Mouse (Mus musculus) MEL (cell line): ENCODE data around the gene Afap1l2.

Experiments used
- BHLHE40 ChIP-seq: IDR thresholded peaks from 2 replicates; pipeline ENCODE4 v1.6.1; 2012; ENCODE audit warnings: low read depth, mild to moderate bottlenecking, inconsistent platforms, low read length, improper control_type of control experiment, borderline replicate concordance
- CHD1 ChIP-seq: IDR thresholded peaks from 2 replicates; pipeline ENCODE4 v1.6.1; 2012; ENCODE audit warnings: low read depth, mild to moderate bottlenecking, inconsistent platforms, low read length, improper control_type of control experiment
- CTCF ChIP-seq, 3 experiments: IDR thresholded peaks in 2 of 3; conservative IDR thresholded peaks in 1 of 3; 2 replicates each; pipeline ENCODE4 v1.5.1; 2011 to 2012; ENCODE audit warnings: low read length in 3 of 3, low read depth in 2 of 3, mild to moderate bottlenecking in 2 of 3, improper control_type of control experiment in 1 of 3, inconsistent platforms in 1 of 3, mixed read lengths in 1 of 3, moderate library complexity in 1 of 3; ENCODE audit not compliant: control insufficient read depth in 1 of 3, insufficient read depth in 1 of 3, poor library complexity in 1 of 3, severe bottlenecking in 1 of 3
- EP300 ChIP-seq, 2 experiments: IDR thresholded peaks; 2 replicates each; pipeline ENCODE4 v1.6.1; 2011; ENCODE audit warnings: improper control_type of control experiment in 2 of 2, low read length in 2 of 2, low read depth in 1 of 2, mild to moderate bottlenecking in 1 of 2
- ETS1 ChIP-seq: IDR thresholded peaks from 2 replicates; pipeline ENCODE4 v1.6.1; 2012; ENCODE audit warnings: low read depth, mild to moderate bottlenecking, inconsistent platforms, low read length, improper control_type of control experiment, moderate library complexity
- GATA1 ChIP-seq: IDR thresholded peaks from 2 replicates; pipeline ENCODE4 v1.6.1; 2011; ENCODE audit warnings: low read depth, low read length, improper control_type of control experiment
- MAZ ChIP-seq: IDR thresholded peaks from 2 replicates; pipeline ENCODE4 v1.6.1; 2012; ENCODE audit warnings: low read depth, mild to moderate bottlenecking, inconsistent platforms, low read length, improper control_type of control experiment
- POLR2A ChIP-seq, 2 experiments: IDR thresholded peaks; 2 replicates each; pipeline ENCODE4 v1.6.1; 2011 to 2012; ENCODE audit warnings: low read length in 2 of 2, mild to moderate bottlenecking in 2 of 2, control low read depth in 1 of 2, improper control_type of control experiment in 1 of 2, low read depth in 1 of 2, moderate library complexity in 1 of 2; ENCODE audit not compliant: control insufficient read depth in 1 of 2, insufficient read depth in 1 of 2, poor library complexity in 1 of 2
- POLR2AphosphoS5 ChIP-seq: IDR thresholded peaks from 2 replicates; pipeline ENCODE4 v1.6.1; 2012; ENCODE audit warnings: low read depth, borderline replicate concordance, mild to moderate bottlenecking, inconsistent platforms, low read length, moderate library complexity, mixed read lengths
- TAL1 ChIP-seq: IDR thresholded peaks from 2 replicates; pipeline ENCODE4 v1.6.1; 2012; ENCODE audit warnings: mild to moderate bottlenecking, inconsistent platforms, low read length, moderate library complexity, mixed read lengths
- ZKSCAN1 ChIP-seq: IDR thresholded peaks from 2 replicates; pipeline ENCODE4 v1.6.1; 2012; ENCODE audit warnings: low read depth, mild to moderate bottlenecking, inconsistent platforms, low read length, improper control_type of control experiment, moderate library complexity
- ZNF384 ChIP-seq: IDR thresholded peaks from 2 replicates; pipeline ENCODE4 v1.6.1; 2012; ENCODE audit warnings: low read depth, mild to moderate bottlenecking, inconsistent platforms, low read length, improper control_type of control experiment

DNA sequence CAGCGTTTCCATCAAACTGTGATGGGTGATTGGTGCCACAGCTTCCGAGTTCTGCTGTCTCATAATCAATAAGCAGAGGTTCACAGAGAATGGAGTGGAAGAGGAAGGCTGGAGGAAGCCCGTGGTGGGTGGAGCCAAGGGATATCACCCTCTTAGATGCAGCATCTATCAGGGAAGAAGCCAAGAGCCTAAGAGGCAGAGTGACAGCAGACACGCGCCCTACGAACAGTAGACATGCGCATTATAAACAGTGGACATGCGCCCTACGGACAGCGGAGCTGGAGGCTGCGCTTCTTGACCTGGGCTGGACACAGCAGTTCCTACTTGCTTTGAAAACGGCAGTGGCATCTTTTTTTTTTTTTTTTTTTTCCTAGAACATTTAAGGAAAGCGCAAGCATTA lies 53.2 kb downstream of the Afap1l2 start:
- no peak for TF ChIP-seq BHLHE40
- TF ChIP-seq GATA1: no peak
- no peak for TF ChIP-seq POLR2A (IDR thresholded peaks at IDR 0.05; ENCODE audit: control insufficient read depth in 1 of 2, insufficient read depth in 1 of 2, low read depth in 1 of 2, low read length in 2 of 2, poor library complexity in 1 of 2)
- no peak for TF ChIP-seq CTCF (IDR thresholded peaks at IDR 0.05 in 2 of 3, conservative IDR thresholded peaks at IDR 0.05 in 1 of 3; ENCODE audit: control insufficient read depth in 1 of 3, insufficient read depth in 1 of 3, low read depth in 2 of 3, low read length in 3 of 3, poor library complexity in 1 of 3, severe bottlenecking in 1 of 3)
- no peak for TF ChIP-seq ETS1
- no peak for TF ChIP-seq POLR2AphosphoS5
- no peak for TF ChIP-seq EP300 (IDR thresholded peaks at IDR 0.05; ENCODE audit: low read depth in 1 of 2, low read length in 2 of 2)
- no peak for TF ChIP-seq MAZ
- TF ChIP-seq TAL1: no peak
- TF ChIP-seq ZNF384: no peak
- no peak for TF ChIP-seq ZKSCAN1
- no peak for TF ChIP-seq CHD1
